Mouse (Mus musculus) limb, embryonic 14.5 days (tissue): ENCODE measurements at regions not wholly inside any gene's neighbourhood (a gene's known extent, or its start where the extent isn't known, plus 50 kb on each side); places are given as distances from the start of the nearest gene placed in this dataset.

Experiments used
- ATAC-seq: fragments of 200-750 bp; cut with Nextera tagmentation; 2 replicates; pipeline ENCODE4 v1.8.0; 2017; ENCODE audit warnings: low read depth, moderate number of reproducible peaks, moderate TSS enrichment; ENCODE audit not compliant: low FRiP score
- DNase-seq: peaks from one replicate; pipeline ENCODE4 v3.0.0-alpha.2; 2015; ENCODE audit warnings: low spot score
- H3K27ac ChIP-seq: fragments of 300-500 bp; sonication (generic); replicated peaks from 2 replicates; pipeline ENCODE4 v1.5.1; 2014; ENCODE audit warnings: low read depth, mild to moderate bottlenecking, low read length, moderate library complexity, mixed read lengths
- H3K27me3 ChIP-seq: fragments of 300-500 bp; sonication (generic); 2 replicates; pipeline ENCODE4 v1.6.1; 2014; ENCODE audit warnings: low read length, mixed read lengths; ENCODE audit not compliant: control insufficient read depth, insufficient read depth
- H3K36me3 ChIP-seq: fragments of 300-500 bp; sonication (generic); 2 replicates; pipeline ENCODE4 v1.6.1; 2014; ENCODE audit warnings: mild to moderate bottlenecking, low read length, moderate library complexity, mixed read lengths; ENCODE audit not compliant: control insufficient read depth, insufficient read depth
- H3K4me1 ChIP-seq: fragments of 300-500 bp; sonication (generic); 2 replicates; pipeline ENCODE4 v1.6.1; 2014; ENCODE audit warnings: antibody characterized with exemption, low read length, mixed read lengths; ENCODE audit not compliant: control insufficient read depth, insufficient read depth
- H3K4me2 ChIP-seq: fragments of 300-500 bp; sonication (generic); replicated peaks from 2 replicates; pipeline ENCODE4 v1.6.1; 2014; ENCODE audit warnings: low read depth, mild to moderate bottlenecking, low read length, moderate library complexity; ENCODE audit not compliant: severe bottlenecking
- H3K4me3 ChIP-seq: fragments of 300-500 bp; sonication (generic); replicated peaks from 2 replicates; pipeline ENCODE4 v1.5.1; 2014; ENCODE audit warnings: low read length
- H3K9ac ChIP-seq: fragments of 300-500 bp; sonication (generic); 2 replicates; pipeline ENCODE4 v1.6.1; 2014; ENCODE audit warnings: mild to moderate bottlenecking, low read depth, low read length, moderate library complexity; ENCODE audit not compliant: severe bottlenecking
- H3K9me3 ChIP-seq: fragments of 300-500 bp; sonication (generic); 2 replicates; pipeline ENCODE4 v1.6.1; 2016; ENCODE audit warnings: low read length; ENCODE audit not compliant: control insufficient read depth
- POLR2A ChIP-seq: fragments of 200-500 bp; IDR thresholded peaks from 2 replicates; pipeline ENCODE4 v1.8.0; 2012; ENCODE audit warnings: inconsistent platforms, mild to moderate bottlenecking, moderate library complexity, borderline replicate concordance; ENCODE audit not compliant: insufficient read depth, insufficient read length; ENCODE audit errors: extremely low read depth
- WGBS: fragments of 180-500 bp; shearing (Covaris S2); extraction: QIAGEN DNeasy Blood & Tissue Kit; methylation state at CpG from one replicate; pipeline ENCODE4 v1.1.7; 2014; 5-methylcytosine and 5-hydroxymethylcytosine counted together

- ATAC-seq (no peak), DNase-seq (peak; percentile 11)
- Histone ChIP-seq H3K9ac (no peak overlapping the region), H3K4me1 (0 out of 2 replicates have a peak, but pooled peaks cover 2% of the 10 kb centered on the region), H3K4me2 (no peak overlapping the region), H3K9me3 (no peaks in the 10 kb centered on the region), H3K27me3 (no peaks in the 10 kb centered on the region), H3K36me3 (no peaks in the 10 kb centered on the region), H3K4me3 (no peak overlapping the region), H3K27ac (no peak overlapping the region)
- WGBS, result 79% methylated on average over 4 of the region's 4 CpGs
- TF ChIP-seq POLR2A, result no peak
Observed at GRCm38 (mm10) chr13:83120343-83120742, 383.5 kb upstream of the Mef2c start.

GRCm38 (mm10) chr13:83123596-83123995 is 380.2 kb upstream of the Mef2c start:
- Histone ChIP-seq H3K27ac (no peak overlapping the region), H3K9me3 (no peaks in the 10 kb centered on the region), H3K4me2 (no peak overlapping the region), H3K4me3 (no peak overlapping the region), H3K4me1 (0 out of 2 replicates have a peak, but pooled peaks cover 2% of the 10 kb centered on the region), H3K36me3 (no peaks in the 10 kb centered on the region), H3K27me3 (no peaks in the 10 kb centered on the region), H3K9ac (no peak overlapping the region)
- ATAC-seq (no peak), DNase-seq (no peak)
- TF ChIP-seq POLR2A, result no peak

- no peak for ATAC-seq
- WGBS, result 88% methylated on average over 2 of the region's 2 CpGs
- DNase-seq, result no peak
- no peaks in the 10 kb centered on the region for H3K36me3 ChIP-seq
- H3K4me2 ChIP-seq, result no peak overlapping the region
- TF ChIP-seq POLR2A, result no peak
- H3K4me3 ChIP-seq, result no peak overlapping the region
- no peak overlapping the region for H3K9ac ChIP-seq
- no peaks in the 10 kb centered on the region for H3K27me3 ChIP-seq
- no peaks in the 10 kb centered on the region for H3K9me3 ChIP-seq
- H3K4me1 ChIP-seq, result 0 out of 2 replicates have a peak, but pooled peaks cover 2% of the 10 kb centered on the region
- no peak overlapping the region for H3K27ac ChIP-seq
Observed at GRCm38 (mm10) chr13:83124651-83125050, 379.2 kb upstream of the Mef2c start.

GRCm38 (mm10) chr13:83126438-83126837 is 377.4 kb upstream of the Mef2c start:
- Histone ChIP-seq H3K4me1 (no peaks in the 10 kb centered on the region), H3K9ac (no peak overlapping the region), H3K4me3 (no peak overlapping the region), H3K27ac (no peak overlapping the region), H3K27me3 (no peaks in the 10 kb centered on the region), H3K9me3 (no peaks in the 10 kb centered on the region), H3K36me3 (no peaks in the 10 kb centered on the region), H3K4me2 (no peak overlapping the region)
- DNase-seq (no peak), ATAC-seq (no peak)
- WGBS, result 93% methylated on average over 2 of the region's 2 CpGs
- no peak for TF ChIP-seq POLR2A

GRCm38 (mm10) chr13:83131129-83131981 is 372.5 kb upstream of the Mef2c start:
- 68% methylated on average over 7 of the region's 7 CpGs for WGBS
- H3K4me2 ChIP-seq, result no peak overlapping the region
- H3K27ac ChIP-seq, result no peak overlapping the region
- no peaks in the 10 kb centered on the region for H3K36me3 ChIP-seq
- H3K4me1 ChIP-seq, result peaks cover 10% of the 10 kb centered on the region; the same call in 1 of the 2 replicates
- no peaks in the 10 kb centered on the region for H3K9me3 ChIP-seq
- TF ChIP-seq POLR2A, result no peak
- ATAC-seq (no peak), DNase-seq (no peak)
- H3K4me3 ChIP-seq, result no peak overlapping the region
- H3K9ac ChIP-seq, result no peak overlapping the region
- no peaks in the 10 kb centered on the region for H3K27me3 ChIP-seq
